Mouse (Mus musculus) retina, postnatal 1 day (tissue): Measurements from ENCODE around the gene Tmem131l.

ENCODE experiments used
- DNase-seq: peaks from one replicate; pipeline ENCODE4 v3.0.0-alpha.2; 2012

Gene Tmem131l

GRCm38 (mm10) chr3:83857621-83858020 is 182.4 kb downstream of the Tmem131l start:
- DNase-seq, result no peak

DNA sequence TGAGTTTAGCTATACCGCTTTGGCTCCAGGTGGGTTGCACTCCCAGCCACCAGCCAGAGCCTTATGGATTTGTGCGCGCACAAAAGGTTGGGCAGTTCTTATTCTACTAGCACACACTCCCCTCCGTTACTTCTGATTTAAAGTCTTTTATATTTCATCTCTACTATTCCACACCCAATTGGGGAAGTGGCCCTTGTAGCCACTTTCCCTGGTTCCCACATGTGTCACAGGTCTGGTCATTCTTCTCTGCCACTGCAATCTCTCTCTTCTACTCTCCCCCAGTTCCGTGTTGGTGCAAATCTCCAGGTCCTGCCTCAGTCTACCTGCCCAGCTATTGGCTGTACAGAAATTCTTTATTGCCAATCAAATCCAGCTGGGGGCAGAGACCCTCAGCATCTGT is 184.3 kb downstream of the Tmem131l start:
- DNase-seq, result no peak

DNA sequence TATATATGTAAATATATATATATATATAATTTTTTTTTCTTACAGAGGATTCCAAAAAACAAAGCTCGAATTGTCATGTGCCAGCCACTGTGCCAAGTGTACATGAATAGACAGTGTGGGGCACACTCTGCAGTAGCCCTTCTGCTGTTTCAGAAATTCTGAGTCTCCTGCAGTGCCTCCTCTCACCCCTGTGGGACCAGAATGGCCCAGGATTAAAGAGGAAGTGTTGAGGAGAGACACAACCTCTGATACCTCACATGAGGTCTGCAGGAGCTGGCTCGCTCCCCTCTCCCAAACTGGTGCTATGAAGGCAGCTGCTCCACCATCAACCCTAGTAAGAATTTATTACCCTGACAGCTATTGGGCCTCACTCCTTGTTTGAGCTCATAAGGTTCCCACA is 190.6 kb downstream of the Tmem131l start:
- no peak for DNase-seq
